Mouse (Mus musculus) spleen, adult 2 months (tissue): ENCODE measurements at regions not wholly inside any gene's neighbourhood (a gene's known extent, or its start where the extent isn't known, plus 50 kb on each side); places are given as distances from the start of the nearest gene placed in this dataset.

Source experiments
- DNase-seq, 2 experiments: peaks; one replicate each; pipeline versions ENCODE4 v3.0.0 to v3.0.0-alpha.2; 2012 to 2021; ENCODE audit warnings: low spot score in 2 of 2, low read depth in 1 of 2
- H3K27ac ChIP-seq: fragments of 200-500 bp; 2 replicates; pipeline ENCODE4 v1.5.1; 2012; ENCODE audit warnings: low read length, inconsistent platforms; ENCODE audit not compliant: insufficient read depth
- H3K27me3 ChIP-seq: fragments of 200-500 bp; 2 replicates; pipeline ENCODE4 v1.6.1; 2012; ENCODE audit warnings: mild to moderate bottlenecking, moderate library complexity, low read length, inconsistent platforms; ENCODE audit not compliant: control insufficient read depth, insufficient read depth
- H3K36me3 ChIP-seq: fragments of 200-500 bp; 2 replicates; pipeline ENCODE4 v1.6.1; 2012; ENCODE audit warnings: mild to moderate bottlenecking, low read length, inconsistent platforms; ENCODE audit not compliant: control insufficient read depth, insufficient read depth
- H3K4me1 ChIP-seq: fragments of 200-500 bp; 2 replicates; pipeline ENCODE4 v1.6.1; 2011; ENCODE audit warnings: inconsistent platforms; ENCODE audit not compliant: control insufficient read depth, insufficient read depth, insufficient read length
- H3K4me3 ChIP-seq: fragments of 200-500 bp; 2 replicates; pipeline ENCODE4 v1.5.1; 2011; ENCODE audit warnings: mild to moderate bottlenecking, inconsistent platforms; ENCODE audit not compliant: insufficient read depth, insufficient read length; ENCODE audit errors: extremely low read depth
- CTCF ChIP-seq: fragments of 200-500 bp; IDR thresholded peaks from 2 replicates; pipeline ENCODE4 v1.5.1; 2011; ENCODE audit warnings: mild to moderate bottlenecking, inconsistent platforms; ENCODE audit not compliant: insufficient read depth, insufficient read length, insufficient replicate concordance; ENCODE audit errors: extremely low read depth
- POLR2A ChIP-seq: fragments of 200-500 bp; IDR thresholded peaks from 2 replicates; pipeline ENCODE4 v1.6.1; 2011; ENCODE audit warnings: low read depth, low read length, inconsistent platforms
- WGBS: fragments of 180-500 bp; shearing (Covaris S2); methylation state at CpG from one replicate; pipeline ENCODE4 v1.1.7; 2018; 5-methylcytosine and 5-hydroxymethylcytosine counted together

- Histone ChIP-seq H3K27ac (no peak overlapping the region), H3K36me3 (no peaks in the 10 kb centered on the region), H3K4me1 (no peaks in the 10 kb centered on the region), H3K27me3 (no peaks in the 10 kb centered on the region), H3K4me3 (no peak overlapping the region)
- DNase-seq: no peak
- TF ChIP-seq CTCF (no peak), POLR2A (no peak)
- 89% methylated on average over 7 of the region's 7 CpGs for WGBS
Measured at GRCm38 (mm10) chr19:26447427-26448023, 157.3 kb upstream of the Smarca2 start.

GRCm38 (mm10) chr19:26461712-26462111 is 143.1 kb upstream of the Smarca2 start:
- DNase-seq: no peak
- no peak overlapping the region for H3K27ac ChIP-seq
- no peaks in the 10 kb centered on the region for H3K27me3 ChIP-seq
- H3K4me3 ChIP-seq: no peak overlapping the region
- H3K4me1 ChIP-seq: no peaks in the 10 kb centered on the region
- TF ChIP-seq CTCF: no peak
- TF ChIP-seq POLR2A: no peak
- WGBS: 59% methylated on average over 4 of the region's 4 CpGs
- H3K36me3 ChIP-seq: no peaks in the 10 kb centered on the region

GRCm38 (mm10) chr19:26465228-26465627 is 139.6 kb upstream of the Smarca2 start:
- no peak overlapping the region for H3K4me3 ChIP-seq
- H3K4me1 ChIP-seq: no peaks in the 10 kb centered on the region
- no peaks in the 10 kb centered on the region for H3K36me3 ChIP-seq
- WGBS: 42% methylated on average over 2 of the region's 2 CpGs
- no peak for DNase-seq
- no peaks in the 10 kb centered on the region for H3K27me3 ChIP-seq
- no peak for TF ChIP-seq CTCF
- TF ChIP-seq POLR2A: no peak
- H3K27ac ChIP-seq: no peak overlapping the region

GRCm38 (mm10) chr19:26466244-26466643 is 138.6 kb upstream of the Smarca2 start:
- TF ChIP-seq CTCF (no peak), POLR2A (no peak)
- no peak overlapping the region for H3K4me3 ChIP-seq
- no peaks in the 10 kb centered on the region for H3K27me3 ChIP-seq
- no peak overlapping the region for H3K27ac ChIP-seq
- H3K4me1 ChIP-seq: no peaks in the 10 kb centered on the region
- 72% methylated on average over 4 of the region's 4 CpGs for WGBS
- no peaks in the 10 kb centered on the region for H3K36me3 ChIP-seq
- no peak for DNase-seq

- Histone ChIP-seq H3K36me3 (no peaks in the 10 kb centered on the region), H3K27me3 (no peaks in the 10 kb centered on the region), H3K4me3 (no peak overlapping the region), H3K27ac (no peak overlapping the region), H3K4me1 (no peaks in the 10 kb centered on the region)
- 79% methylated on average over 5 of the region's 5 CpGs for WGBS
- DNase-seq: no peak
- TF ChIP-seq POLR2A (no peak), CTCF (no peak)
Measured at GRCm38 (mm10) chr19:26467179-26467651, 137.6 kb upstream of the Smarca2 start.

- no peak for DNase-seq
- Histone ChIP-seq H3K4me3 (no peak overlapping the region), H3K36me3 (no peaks in the 10 kb centered on the region), H3K27me3 (no peaks in the 10 kb centered on the region), H3K27ac (no peak overlapping the region), H3K4me1 (no peaks in the 10 kb centered on the region)
- 89% methylated on average over 1 of the region's 1 CpGs for WGBS
- TF ChIP-seq POLR2A (no peak), CTCF (no peak)
Measured at GRCm38 (mm10) chr19:26472659-26473058, 132.2 kb upstream of the Smarca2 start.

- no peaks in the 10 kb centered on the region for H3K4me1 ChIP-seq
- no peaks in the 10 kb centered on the region for H3K27me3 ChIP-seq
- TF ChIP-seq CTCF: no peak
- no peak for TF ChIP-seq POLR2A
- no peaks in the 10 kb centered on the region for H3K36me3 ChIP-seq
- DNase-seq: no peak
- WGBS: 86% methylated on average over 3 of the region's 3 CpGs
- H3K4me3 ChIP-seq: no peak overlapping the region
- H3K27ac ChIP-seq: no peak overlapping the region
Measured at GRCm38 (mm10) chr19:26473211-26473610, 131.6 kb upstream of the Smarca2 start.
